Mouse (Mus musculus) forebrain, embryonic 15.5 days (tissue): ENCODE results near the gene Bcar3. TPM values are rescaled to one million over a fixed set of nuclear protein-coding genes. Genes with fewer than 3 reads are reported as not detected.

ENCODE experiments used
- ATAC-seq: fragments of 200-750 bp; cut with Nextera tagmentation; replicated peaks from 2 replicates; pipeline ENCODE4 v1.8.0; 2017; ENCODE audit warnings: mild to moderate bottlenecking, moderate TSS enrichment, moderate library complexity
- H3K27ac ChIP-seq: fragments of 300-500 bp; sonication (generic); replicated peaks from 2 replicates; pipeline ENCODE4 v1.5.1; 2015; ENCODE audit warnings: mild to moderate bottlenecking, inconsistent platforms
- H3K27me3 ChIP-seq: fragments of 300-500 bp; sonication (generic); 2 replicates; pipeline ENCODE4 v1.6.1; 2015; ENCODE audit warnings: inconsistent platforms
- H3K36me3 ChIP-seq: fragments of 300-500 bp; sonication (generic); 2 replicates; pipeline ENCODE4 v1.6.1; 2015; ENCODE audit warnings: mild to moderate bottlenecking, inconsistent platforms
- H3K4me1 ChIP-seq: fragments of 300-500 bp; sonication (generic); 2 replicates; pipeline ENCODE4 v1.6.1; 2015; ENCODE audit warnings: inconsistent platforms
- H3K4me2 ChIP-seq: fragments of 300-500 bp; sonication (generic); replicated peaks from 2 replicates; pipeline ENCODE4 v1.6.1; 2015; ENCODE audit warnings: mild to moderate bottlenecking, inconsistent platforms
- H3K4me3 ChIP-seq: fragments of 300-500 bp; sonication (generic); 2 replicates; pipeline ENCODE4 v1.5.1; 2015; ENCODE audit warnings: mild to moderate bottlenecking, inconsistent platforms
- H3K9ac ChIP-seq: fragments of 300-500 bp; sonication (generic); replicated peaks from 2 replicates; pipeline ENCODE4 v1.6.1; 2015; ENCODE audit warnings: mild to moderate bottlenecking, inconsistent platforms
- H3K9me3 ChIP-seq: fragments of 300-500 bp; sonication (generic); 2 replicates; pipeline ENCODE4 v1.6.1; 2016; ENCODE audit warnings: inconsistent platforms
- WGBS: fragments of 180-500 bp; shearing (Covaris S2); methylation state at CpG from one replicate; pipeline ENCODE4 v1.1.7; 2015; ENCODE audit warnings: mixed read lengths; 5-methylcytosine and 5-hydroxymethylcytosine counted together
- polyA plus RNA-seq: library from polyadenylated mRNA; unstranded; fragments of >200 nt; fragmentation: Nextera tagmentation; extraction: Ambion mirVana; gene quantifications from 2 replicates; pipeline ENCODE4 v1.2.1, GENCODE M21; 2015

Bcar3 gene
- polyA plus RNA-seq, 1 experiment from 2014 or later = 6.1 TPM

DNA sequence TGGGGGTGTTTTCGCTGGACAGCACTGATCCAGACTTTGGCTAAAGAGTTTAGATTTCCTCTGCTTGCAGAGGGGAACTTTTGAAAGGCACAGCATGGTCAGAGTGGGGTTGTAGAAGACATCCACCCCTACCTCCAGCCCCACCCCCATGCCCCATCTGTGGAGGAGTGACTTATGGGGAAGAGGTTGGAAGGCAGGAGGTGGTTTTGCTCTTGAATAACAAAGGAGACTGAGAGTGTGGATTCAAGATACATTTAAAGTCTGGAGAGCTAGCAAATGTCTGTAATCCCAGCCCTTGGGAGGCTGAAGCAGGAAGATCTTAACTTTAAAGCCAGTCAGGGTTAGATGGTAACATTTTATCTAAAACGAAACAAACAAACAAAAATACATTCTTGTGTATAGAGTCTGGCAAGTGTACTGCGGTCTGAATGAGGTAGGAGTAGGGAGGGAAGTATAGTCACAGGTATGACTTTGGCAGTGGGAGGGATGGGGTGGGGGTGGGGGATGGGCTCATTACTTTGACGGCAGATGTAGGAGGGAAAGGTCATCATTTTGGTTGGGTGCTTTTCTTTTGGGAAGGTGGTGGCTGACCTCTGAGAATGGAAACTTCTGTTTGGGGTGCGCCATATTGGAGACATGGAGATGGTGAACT is 140.2 kb downstream of the Bcar3 start:
- Histone ChIP-seq H3K9ac (no peak overlapping the region), H3K36me3 (no peaks in the 10 kb centered on the region), H3K4me1 (peaks cover 4% of the 10 kb centered on the region; the same call in 1 of the 2 replicates), H3K4me2 (no peak overlapping the region), H3K27me3 (no peaks in the 10 kb centered on the region), H3K9me3 (no peaks in the 10 kb centered on the region), H3K27ac (no peak overlapping the region), H3K4me3 (no peak overlapping the region)
- no peak for ATAC-seq
- 84% methylated on average over 5 of the region's 5 CpGs for WGBS

DNA sequence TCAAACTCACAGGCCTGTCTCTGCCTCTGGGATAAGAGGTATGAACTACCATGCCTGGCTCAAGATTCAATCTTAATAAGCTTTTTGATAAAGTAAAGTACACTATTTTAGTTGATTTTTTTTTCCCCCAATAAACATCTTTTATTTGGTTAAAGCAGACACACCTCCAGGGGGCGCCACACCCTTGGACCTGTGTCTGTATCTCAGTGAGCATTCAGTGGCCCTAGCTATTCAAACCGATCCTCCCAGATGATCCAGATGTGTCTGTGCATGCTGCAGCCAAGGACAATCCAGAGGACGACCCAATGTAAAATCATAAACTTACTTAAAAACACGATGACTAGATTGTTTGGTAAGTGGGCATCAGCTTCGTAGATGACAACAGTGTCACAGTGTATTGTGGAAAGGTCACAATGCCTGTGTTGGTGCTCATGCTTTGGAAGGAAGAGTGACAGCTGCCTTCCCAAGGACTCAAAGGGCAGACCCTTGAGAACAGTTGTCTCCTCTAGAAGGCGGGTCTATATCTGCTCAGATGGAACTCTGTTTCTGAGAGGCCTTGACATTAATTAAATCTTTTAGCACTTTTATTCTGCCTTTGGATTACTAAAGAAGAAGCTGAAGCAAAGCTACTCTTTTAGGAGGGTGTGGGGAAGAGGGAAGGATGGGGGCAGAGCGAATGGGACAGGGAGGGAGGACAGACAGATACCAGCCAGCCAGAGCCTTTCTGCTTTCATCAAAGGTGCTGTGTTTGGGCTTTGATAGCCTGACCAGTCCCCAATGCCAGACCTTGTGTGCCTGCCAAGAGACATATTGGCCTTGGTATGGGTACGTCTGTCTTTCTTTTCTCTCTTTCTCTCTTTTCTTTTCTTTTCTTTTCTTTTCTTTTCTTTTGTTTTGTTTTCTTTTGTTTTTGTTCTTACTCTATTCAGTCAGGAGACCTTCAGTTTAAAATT is 141.3 kb downstream of the Bcar3 start:
- no peak overlapping the region for H3K4me3 ChIP-seq
- H3K9me3 ChIP-seq = no peaks in the 10 kb centered on the region
- peaks cover 4% of the 10 kb centered on the region; the same call in 1 of the 2 replicates for H3K4me1 ChIP-seq
- H3K4me2 ChIP-seq = no peak overlapping the region
- H3K9ac ChIP-seq = no peak overlapping the region
- 77% methylated on average over 8 of the region's 8 CpGs for WGBS
- H3K36me3 ChIP-seq = no peaks in the 10 kb centered on the region
- no peaks in the 10 kb centered on the region for H3K27me3 ChIP-seq
- ATAC-seq = no peak
- no peak overlapping the region for H3K27ac ChIP-seq

GRCm38 (mm10) chr3:122438143-122438825 is 144.3 kb downstream of the Bcar3 start:
- H3K4me3 ChIP-seq = no peak overlapping the region
- peaks cover 3% of the 10 kb centered on the region; the same call in 1 of the 2 replicates for H3K4me1 ChIP-seq
- H3K9ac ChIP-seq = no peak overlapping the region
- H3K27me3 ChIP-seq = no peaks in the 10 kb centered on the region
- H3K4me2 ChIP-seq = no peak overlapping the region
- H3K27ac ChIP-seq = no peak overlapping the region
- ATAC-seq = no peak
- no peaks in the 10 kb centered on the region for H3K36me3 ChIP-seq
- 71% methylated on average over 7 of the region's 7 CpGs for WGBS
- no peaks in the 10 kb centered on the region for H3K9me3 ChIP-seq

GRCm38 (mm10) chr3:122445696-122446095 is 151.8 kb downstream of the Bcar3 start:
- H3K9ac ChIP-seq = no peak overlapping the region
- no peaks in the 10 kb centered on the region for H3K27me3 ChIP-seq
- no peak overlapping the region for H3K27ac ChIP-seq
- no peak overlapping the region for H3K4me3 ChIP-seq
- no peak for ATAC-seq
- H3K4me2 ChIP-seq = no peak overlapping the region
- no peaks in the 10 kb centered on the region for H3K4me1 ChIP-seq
- WGBS = 89% methylated on average over 11 of the region's 11 CpGs
- no peaks in the 10 kb centered on the region for H3K9me3 ChIP-seq
- no peaks in the 10 kb centered on the region for H3K36me3 ChIP-seq

DNA sequence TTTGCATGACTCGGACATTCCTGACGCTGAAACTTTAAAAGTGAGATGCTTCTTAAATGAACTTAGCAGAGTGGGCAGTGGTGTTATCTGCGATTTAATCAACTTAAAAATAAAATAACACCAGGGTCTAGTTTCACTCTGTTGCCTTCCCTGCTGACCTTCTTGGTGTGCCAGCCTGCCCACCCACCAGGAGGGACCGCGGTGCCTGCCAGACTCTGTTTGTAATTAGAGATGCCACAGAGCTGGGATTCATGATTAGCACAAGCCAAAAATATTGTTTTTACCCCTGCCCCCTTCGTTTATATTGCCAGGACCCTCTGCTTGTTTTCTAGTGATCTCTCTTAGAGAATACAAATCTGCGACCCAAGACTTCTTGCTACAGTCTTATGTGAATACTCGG is 152.7 kb downstream of the Bcar3 start:
- Histone ChIP-seq H3K36me3 (no peaks in the 10 kb centered on the region), H3K27me3 (no peaks in the 10 kb centered on the region), H3K4me3 (no peak overlapping the region), H3K27ac (no peak overlapping the region), H3K9me3 (no peaks in the 10 kb centered on the region), H3K4me1 (no peaks in the 10 kb centered on the region), H3K9ac (no peak overlapping the region), H3K4me2 (no peak overlapping the region)
- 76% methylated on average over 8 of the region's 8 CpGs for WGBS
- no peak for ATAC-seq

DNA sequence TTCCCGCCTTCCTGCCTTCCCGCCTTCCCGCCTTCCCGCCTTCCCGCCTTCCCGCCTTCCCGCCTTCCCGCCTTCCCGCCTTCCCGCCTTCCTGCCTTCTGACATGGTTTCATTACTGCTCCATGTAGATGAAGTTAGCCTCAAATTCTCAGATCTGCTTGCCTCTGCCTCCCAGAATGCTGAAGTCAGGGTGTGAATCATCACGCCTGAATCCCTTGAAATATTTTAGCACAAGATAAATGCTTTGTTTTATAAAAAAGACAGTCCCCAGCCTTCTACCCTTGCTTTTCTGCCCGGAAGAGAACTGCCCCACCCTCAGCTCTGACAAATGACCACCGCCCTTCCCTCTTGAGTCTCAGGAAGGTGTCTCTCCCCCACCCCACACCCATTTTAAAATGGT is 154.3 kb downstream of the Bcar3 start:
- Histone ChIP-seq H3K27me3 (no peaks in the 10 kb centered on the region), H3K4me1 (no peaks in the 10 kb centered on the region), H3K27ac (no peak overlapping the region), H3K36me3 (no peaks in the 10 kb centered on the region), H3K4me2 (no peak overlapping the region), H3K9me3 (no peaks in the 10 kb centered on the region), H3K9ac (no peak overlapping the region), H3K4me3 (no peak overlapping the region)
- WGBS = 97% methylated on average over 13 of the region's 13 CpGs
- no peak for ATAC-seq

- Histone ChIP-seq H3K9me3 (no peaks in the 10 kb centered on the region), H3K27me3 (no peaks in the 10 kb centered on the region), H3K36me3 (no peaks in the 10 kb centered on the region), H3K4me2 (no peak overlapping the region), H3K27ac (no peak overlapping the region), H3K4me3 (no peak overlapping the region), H3K9ac (no peak overlapping the region), H3K4me1 (no peaks in the 10 kb centered on the region)
- 93% methylated on average over 7 of the region's 7 CpGs for WGBS
- ATAC-seq = no peak
These were observed 156.1 kb downstream of the Bcar3 start for GRCm38 (mm10) chr3:122450041-122450440.

DNA sequence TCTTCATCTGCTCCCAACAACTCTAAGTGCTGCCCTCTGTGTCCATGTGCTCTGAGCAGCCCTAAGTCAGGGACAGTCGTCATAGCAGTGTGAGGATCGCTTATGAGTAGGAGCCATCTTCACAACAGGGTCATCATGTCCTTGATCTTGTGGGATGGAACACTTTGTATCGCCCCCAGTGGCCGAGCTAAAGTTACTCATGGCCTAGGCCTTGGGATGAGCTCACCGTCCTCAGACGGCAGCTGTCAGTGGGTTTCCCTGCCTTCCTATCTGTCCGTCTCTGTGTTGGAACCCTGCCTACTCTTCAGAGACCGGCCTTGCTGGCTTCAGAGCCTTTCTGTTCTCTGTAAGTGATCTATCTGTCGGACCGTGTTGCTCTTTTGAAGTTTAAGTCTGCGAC is 159.9 kb downstream of the Bcar3 start:
- Histone ChIP-seq H3K36me3 (no peaks in the 10 kb centered on the region), H3K9me3 (no peaks in the 10 kb centered on the region), H3K4me3 (no peak overlapping the region), H3K4me1 (no peaks in the 10 kb centered on the region), H3K27ac (no peak overlapping the region), H3K9ac (no peak overlapping the region), H3K4me2 (no peak overlapping the region), H3K27me3 (no peaks in the 10 kb centered on the region)
- ATAC-seq = no peak
- WGBS = 83% methylated on average over 11 of the region's 11 CpGs

DNA sequence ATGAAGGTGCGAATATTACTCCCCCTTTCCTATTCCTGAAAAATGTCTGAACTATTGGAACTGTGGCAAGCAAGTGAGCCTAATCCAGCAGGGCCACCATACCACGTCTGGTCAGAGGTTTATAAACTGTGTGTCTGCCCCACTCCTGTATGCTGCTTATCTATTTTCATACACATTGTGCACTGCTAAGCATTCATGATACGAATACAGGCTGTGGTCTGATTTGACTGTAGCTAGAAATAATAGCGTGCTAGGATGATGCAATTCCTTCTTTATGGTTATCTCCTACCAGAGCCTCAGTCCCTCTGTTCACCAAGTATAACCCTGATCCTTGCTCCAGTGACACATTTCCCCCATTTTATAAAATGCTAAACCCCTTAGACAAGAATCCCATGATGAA is 162.2 kb downstream of the Bcar3 start:
- H3K4me1 ChIP-seq = peaks cover 6% of the 10 kb centered on the region
- no peak overlapping the region for H3K4me2 ChIP-seq
- ATAC-seq = no peak
- H3K9me3 ChIP-seq = no peaks in the 10 kb centered on the region
- H3K9ac ChIP-seq = no peak overlapping the region
- no peaks in the 10 kb centered on the region for H3K27me3 ChIP-seq
- WGBS = 95% methylated on average over 4 of the region's 4 CpGs
- H3K27ac ChIP-seq = no peak overlapping the region
- no peak overlapping the region for H3K4me3 ChIP-seq
- H3K36me3 ChIP-seq = no peaks in the 10 kb centered on the region

DNA sequence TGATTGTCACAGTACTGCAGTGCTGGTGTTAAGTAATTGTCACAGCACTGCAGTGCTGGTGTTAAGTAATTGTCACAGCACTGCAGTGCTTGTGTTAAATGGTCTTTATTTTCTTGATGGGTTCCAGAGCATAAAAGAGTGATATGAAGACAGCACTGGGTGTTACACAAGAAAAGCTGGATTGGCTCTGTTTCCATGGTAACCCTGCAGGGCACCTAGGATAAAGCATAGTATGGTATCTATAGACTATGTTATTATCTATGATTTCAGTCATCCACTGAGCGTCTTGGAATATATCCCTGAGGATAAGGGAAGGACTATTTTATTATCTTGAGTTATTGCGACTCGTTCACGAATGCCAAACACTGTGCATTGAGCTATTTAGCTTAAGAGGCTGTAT is 162.9 kb downstream of the Bcar3 start:
- H3K27me3 ChIP-seq = no peaks in the 10 kb centered on the region
- no peak overlapping the region for H3K4me3 ChIP-seq
- no peaks in the 10 kb centered on the region for H3K9me3 ChIP-seq
- no peak overlapping the region for H3K9ac ChIP-seq
- no peak overlapping the region for H3K27ac ChIP-seq
- H3K4me1 ChIP-seq = peaks cover 13% of the 10 kb centered on the region
- no peak overlapping the region for H3K4me2 ChIP-seq
- ATAC-seq = no peak
- WGBS = 85% methylated on average over 4 of the region's 4 CpGs
- H3K36me3 ChIP-seq = no peaks in the 10 kb centered on the region

- H3K27me3 ChIP-seq = no peaks in the 10 kb centered on the region
- ATAC-seq = no peak
- 45% methylated on average over 1 of the region's 1 CpGs for WGBS
- H3K4me3 ChIP-seq = no peak overlapping the region
- peaks cover 22% of the 10 kb centered on the region for H3K4me1 ChIP-seq
- no peaks in the 10 kb centered on the region for H3K9me3 ChIP-seq
- no peak overlapping the region for H3K4me2 ChIP-seq
- no peak overlapping the region for H3K27ac ChIP-seq
- H3K9ac ChIP-seq = no peak overlapping the region
- H3K36me3 ChIP-seq = no peaks in the 10 kb centered on the region
These were observed 163.8 kb downstream of the Bcar3 start for GRCm38 (mm10) chr3:122457723-122458122.

DNA sequence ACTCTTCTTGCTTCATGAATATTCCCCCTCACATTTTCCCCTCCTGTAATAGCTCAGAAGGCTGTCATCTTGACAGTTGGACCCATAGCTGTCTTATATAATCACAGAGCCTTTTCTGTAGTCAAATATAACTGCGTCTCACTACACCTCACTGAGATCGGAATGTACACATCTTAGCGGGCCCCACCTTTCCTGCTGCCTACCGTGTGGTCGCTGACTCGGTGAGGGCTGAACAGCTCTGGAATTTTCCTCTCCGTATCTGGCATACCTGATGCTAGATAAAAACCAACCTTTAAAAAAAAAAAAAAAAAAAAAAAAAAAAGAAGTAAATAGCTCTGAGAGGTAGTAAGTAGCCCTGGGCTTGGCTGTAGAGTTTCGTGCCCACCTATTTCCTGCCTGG is 164.8 kb downstream of the Bcar3 start:
- Histone ChIP-seq H3K9ac (no peak overlapping the region), H3K27ac (no peak overlapping the region), H3K27me3 (no peaks in the 10 kb centered on the region), H3K9me3 (no peaks in the 10 kb centered on the region), H3K4me1 (peaks cover 27% of the 10 kb centered on the region), H3K36me3 (no peaks in the 10 kb centered on the region), H3K4me2 (no peak overlapping the region), H3K4me3 (no peak overlapping the region)
- WGBS = 75% methylated on average over 8 of the region's 8 CpGs
- ATAC-seq = no peak
